Mouse (Mus musculus) spleen, adult 2 months (tissue): ENCODE results near the gene Mfng. TPM values are rescaled to one million over a fixed set of nuclear protein-coding genes. Genes with fewer than 3 reads are reported as not detected.

Source experiments
- DNase-seq, 2 experiments: peaks; one replicate each; pipeline versions ENCODE4 v3.0.0 to v3.0.0-alpha.2; 2012 to 2021; ENCODE audit warnings: low spot score in 2 of 2, low read depth in 1 of 2
- H3K27ac ChIP-seq: fragments of 200-500 bp; 2 replicates; pipeline ENCODE4 v1.5.1; 2012; ENCODE audit warnings: low read length, inconsistent platforms; ENCODE audit not compliant: insufficient read depth
- H3K27me3 ChIP-seq: fragments of 200-500 bp; 2 replicates; pipeline ENCODE4 v1.6.1; 2012; ENCODE audit warnings: mild to moderate bottlenecking, moderate library complexity, low read length, inconsistent platforms; ENCODE audit not compliant: control insufficient read depth, insufficient read depth
- H3K36me3 ChIP-seq: fragments of 200-500 bp; 2 replicates; pipeline ENCODE4 v1.6.1; 2012; ENCODE audit warnings: mild to moderate bottlenecking, low read length, inconsistent platforms; ENCODE audit not compliant: control insufficient read depth, insufficient read depth
- H3K4me1 ChIP-seq: fragments of 200-500 bp; 2 replicates; pipeline ENCODE4 v1.6.1; 2011; ENCODE audit warnings: inconsistent platforms; ENCODE audit not compliant: control insufficient read depth, insufficient read depth, insufficient read length
- H3K4me3 ChIP-seq: fragments of 200-500 bp; 2 replicates; pipeline ENCODE4 v1.5.1; 2011; ENCODE audit warnings: mild to moderate bottlenecking, inconsistent platforms; ENCODE audit not compliant: insufficient read depth, insufficient read length; ENCODE audit errors: extremely low read depth
- CTCF ChIP-seq: fragments of 200-500 bp; IDR thresholded peaks from 2 replicates; pipeline ENCODE4 v1.5.1; 2011; ENCODE audit warnings: mild to moderate bottlenecking, inconsistent platforms; ENCODE audit not compliant: insufficient read depth, insufficient read length, insufficient replicate concordance; ENCODE audit errors: extremely low read depth
- POLR2A ChIP-seq: fragments of 200-500 bp; IDR thresholded peaks from 2 replicates; pipeline ENCODE4 v1.6.1; 2011; ENCODE audit warnings: low read depth, low read length, inconsistent platforms
- WGBS: fragments of 180-500 bp; shearing (Covaris S2); methylation state at CpG from one replicate; pipeline ENCODE4 v1.1.7; 2018; 5-methylcytosine and 5-hydroxymethylcytosine counted together
- polyA plus RNA-seq: library from polyadenylated mRNA; depleted of rRNA; stranded (reverse); fragments of >200 nt; gene quantifications from 2 replicates; pipeline ENCODE4 v1.2.3, GENCODE M21; 2012

The Mfng gene
- polyA plus RNA-seq, 1 experiment, result 66.0 TPM

- no peak for DNase-seq
- Histone ChIP-seq H3K36me3 (no peaks in the 10 kb centered on the region), H3K27ac (no peak overlapping the region), H3K27me3 (peaks cover 25% of the 10 kb centered on the region), H3K4me3 (no peak overlapping the region), H3K4me1 (peaks cover 11% of the 10 kb centered on the region)
- 15% methylated on average over 7 of the region's 7 CpGs for WGBS
- TF ChIP-seq POLR2A (no peak), CTCF (no peak)
These were observed 52.7 kb downstream of the Mfng start for GRCm38 (mm10) chr15:78720532-78720931.

DNA sequence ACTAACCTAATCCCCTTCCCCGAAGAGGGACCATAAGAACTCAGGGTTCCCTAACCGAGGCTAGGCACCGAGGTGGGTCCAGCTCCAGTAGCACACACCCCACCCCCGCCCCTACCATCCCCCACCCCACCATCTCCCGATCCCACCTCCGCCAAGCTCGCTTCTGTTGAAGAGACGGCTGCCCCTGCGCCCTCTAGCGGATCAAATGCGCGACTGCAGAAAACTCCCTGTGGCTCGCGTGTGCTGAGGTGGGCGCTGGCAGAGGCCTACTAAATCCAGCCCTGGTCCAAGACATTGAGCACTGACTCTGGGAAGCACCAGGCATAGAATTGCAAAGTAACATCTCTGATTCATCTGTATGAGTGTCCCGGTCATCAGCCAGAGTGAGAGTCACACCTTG is 53.2 kb downstream of the Mfng start:
- TF ChIP-seq POLR2A (no peak), CTCF (peak; percentile 90)
- Histone ChIP-seq H3K4me1 (peaks cover 11% of the 10 kb centered on the region), H3K4me3 (no peak overlapping the region), H3K36me3 (no peaks in the 10 kb centered on the region), H3K27ac (no peak overlapping the region), H3K27me3 (peaks cover 25% of the 10 kb centered on the region)
- peak; percentile 29 to 58 for DNase-seq
- 2% methylated on average over 16 of the region's 16 CpGs for WGBS

DNA sequence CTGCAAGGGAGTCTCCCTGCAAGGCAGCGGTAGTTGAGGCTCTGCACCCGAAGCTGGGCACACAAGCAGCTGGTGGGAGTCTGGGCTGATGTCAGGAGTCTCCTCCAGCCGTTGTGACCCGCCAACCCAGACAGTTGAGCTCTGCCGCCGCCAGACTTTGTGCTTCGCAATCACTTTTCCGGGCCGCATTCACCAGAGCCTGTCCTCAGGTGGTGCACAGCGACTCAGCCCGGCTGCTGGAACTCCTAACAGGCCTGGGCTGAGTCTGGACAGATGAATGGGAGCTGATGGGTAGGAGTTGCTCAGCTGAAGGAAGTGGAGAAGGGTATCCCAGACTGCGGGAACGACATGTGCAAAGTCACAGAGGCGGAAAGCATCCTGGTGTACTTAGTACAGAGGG is 53.9 kb downstream of the Mfng start:
- peaks cover 25% of the 10 kb centered on the region for H3K27me3 ChIP-seq

DNA sequence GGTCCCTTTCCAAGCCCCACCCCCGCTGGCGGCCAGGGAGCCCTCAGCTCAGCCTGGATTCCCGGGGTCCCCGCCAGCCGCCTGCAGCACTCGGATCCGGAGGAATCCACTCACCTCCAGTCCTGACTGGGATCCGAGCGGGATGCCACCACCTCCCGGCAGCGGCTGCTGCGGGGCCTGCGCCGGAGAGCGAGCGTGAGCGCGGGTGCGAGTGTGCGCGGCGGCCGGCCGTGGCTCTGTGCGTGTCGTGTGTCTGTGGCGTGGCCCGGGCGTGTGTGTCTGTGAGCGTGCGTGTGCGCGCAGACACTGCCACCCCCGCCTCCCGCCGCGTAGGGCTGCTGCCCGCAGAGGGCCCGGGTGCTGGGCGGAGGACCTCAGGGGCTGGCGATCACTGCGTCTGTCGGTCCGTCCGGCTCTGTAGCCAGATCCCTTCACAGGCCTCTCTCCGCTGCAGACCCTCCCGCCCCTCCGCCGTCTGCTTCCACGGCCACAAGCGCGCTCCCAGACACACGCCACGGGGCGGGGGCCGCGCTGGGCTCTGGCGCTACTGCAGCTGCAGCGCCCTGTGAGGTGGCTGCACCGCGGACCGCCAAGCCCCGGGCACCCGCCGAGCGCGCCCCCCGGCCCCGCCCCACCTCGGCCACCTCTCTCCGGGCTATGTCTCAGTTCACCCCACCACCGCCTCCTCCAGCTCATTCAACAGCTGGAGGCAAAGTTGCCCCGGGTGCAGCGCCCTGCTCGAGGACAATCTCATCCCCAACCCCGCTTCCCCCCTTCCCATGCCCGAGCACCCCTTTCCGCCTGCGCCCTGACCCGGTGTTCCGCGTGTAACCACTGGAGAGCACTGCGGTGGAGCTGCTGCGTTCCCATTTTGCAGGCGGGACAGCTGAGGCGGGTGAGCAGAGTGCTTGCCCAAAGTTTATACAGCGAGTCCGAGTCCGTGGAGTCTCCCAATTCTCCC is 54.7 kb downstream of the Mfng start, which contains the start of gene Elfn2:
TSS of gene Elfn2 (minus strand) at position 482 of the 961 bp plus-strand sequence.
- H3K4me1 ChIP-seq, result peaks cover 11% of the 10 kb centered on the region
- DNase-seq, result no peak
- H3K4me3 ChIP-seq, result peak within 1 kb of the TSS; percentile 9; the same call in 1 of the 2 replicates
- H3K27ac ChIP-seq, result no peak within 1 kb of the TSS
- TF ChIP-seq CTCF, result no peak
- no peak for TF ChIP-seq POLR2A
- 7% methylated on average over 86 of the region's 89 CpGs for WGBS
- peaks cover 25% of the 10 kb centered on the region for H3K27me3 ChIP-seq
- H3K36me3 ChIP-seq, result no peaks in the 10 kb centered on the region

More for the DNA sequence above, 53.9 kb downstream of the Mfng start:
- Histone ChIP-seq H3K4me1 (peaks cover 11% of the 10 kb centered on the region), H3K27ac (no peak overlapping the region), H3K36me3 (no peaks in the 10 kb centered on the region), H3K4me3 (no peak overlapping the region)
- WGBS, result 13% methylated on average over 14 of the region's 14 CpGs
- no peak for TF ChIP-seq POLR2A
- no peak for TF ChIP-seq CTCF
- DNase-seq, result no peak

GRCm38 (mm10) chr15:78716936-78717335 is 56.3 kb downstream of the Mfng start:
- H3K27ac ChIP-seq, result no peak overlapping the region
- no peaks in the 10 kb centered on the region for H3K36me3 ChIP-seq
- WGBS, result 56% methylated on average over 13 of the region's 13 CpGs
- H3K27me3 ChIP-seq, result peaks cover 25% of the 10 kb centered on the region
- TF ChIP-seq CTCF, result no peak
- no peak for TF ChIP-seq POLR2A
- H3K4me1 ChIP-seq, result peaks cover 18% of the 10 kb centered on the region
- H3K4me3 ChIP-seq, result no peak overlapping the region
- DNase-seq, result no peak

- H3K36me3 ChIP-seq, result no peaks in the 10 kb centered on the region
- no peak for DNase-seq
- 25% methylated on average over 5 of the region's 5 CpGs for WGBS
- peaks cover 19% of the 10 kb centered on the region for H3K4me1 ChIP-seq
- no peak overlapping the region for H3K27ac ChIP-seq
- no peak for TF ChIP-seq CTCF
- no peak for TF ChIP-seq POLR2A
- peaks cover 25% of the 10 kb centered on the region for H3K27me3 ChIP-seq
- no peak overlapping the region for H3K4me3 ChIP-seq
These were observed 57.4 kb downstream of the Mfng start for GRCm38 (mm10) chr15:78715856-78716255.

DNA sequence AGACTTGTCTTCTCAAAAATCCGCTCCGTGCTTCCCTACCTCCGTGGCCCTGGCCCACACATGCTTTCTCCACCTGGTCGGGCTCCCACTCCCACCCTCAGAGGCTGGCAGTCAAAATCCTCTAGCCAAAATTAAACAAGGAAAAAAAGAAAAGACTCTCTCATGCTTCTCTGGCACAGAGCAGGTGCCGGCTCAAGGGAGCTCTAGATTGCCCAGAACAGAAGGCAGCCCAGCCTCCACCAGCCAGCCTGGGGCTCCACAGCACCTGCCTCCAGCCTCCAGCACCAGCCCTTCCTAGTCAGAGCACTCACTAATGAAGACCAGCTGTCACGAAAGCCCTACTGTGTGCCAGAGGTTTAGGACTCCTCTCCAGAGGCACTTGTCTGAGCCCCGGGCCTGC is 59.5 kb downstream of the Mfng start:
- Histone ChIP-seq H3K36me3 (no peaks in the 10 kb centered on the region), H3K27me3 (peaks cover 17% of the 10 kb centered on the region), H3K4me1 (peaks cover 13% of the 10 kb centered on the region), H3K4me3 (no peak overlapping the region), H3K27ac (no peak overlapping the region)
- TF ChIP-seq CTCF (no peak), POLR2A (no peak)
- 86% methylated on average over 7 of the region's 7 CpGs for WGBS
- DNase-seq, result no peak
